Mouse (Mus musculus) kidney, postnatal 0 days (tissue): ENCODE measurements around the gene Comtd1. TPM values are rescaled to one million over a fixed set of nuclear protein-coding genes. Genes with fewer than 3 reads are reported as not detected.

Experiments used
- ATAC-seq: fragments of 200-750 bp; cut with Nextera tagmentation; replicated peaks from 2 replicates; pipeline ENCODE4 v1.8.0; 2017; ENCODE audit warnings: low read depth, moderate number of reproducible peaks, moderate TSS enrichment, moderate library complexity; ENCODE audit not compliant: low FRiP score
- DNase-seq: peaks from one replicate; pipeline ENCODE4 v3.0.0-alpha.2; 2016; ENCODE audit warnings: low spot score
- H3K27ac ChIP-seq: fragments of 300-500 bp; sonication (generic); 2 replicates; pipeline ENCODE4 v1.5.1; 2014; ENCODE audit warnings: mild to moderate bottlenecking
- H3K27me3 ChIP-seq: fragments of 300-500 bp; sonication (generic); 2 replicates; pipeline ENCODE4 v1.6.1; 2014; ENCODE audit warnings: low read length, mixed read lengths; ENCODE audit not compliant: insufficient read depth
- H3K36me3 ChIP-seq: fragments of 300-500 bp; sonication (generic); 2 replicates; pipeline ENCODE4 v1.6.1; 2014; ENCODE audit warnings: low read length, mixed read lengths; ENCODE audit not compliant: insufficient read depth
- H3K4me1 ChIP-seq: fragments of 300-500 bp; sonication (generic); replicated peaks from 2 replicates; pipeline ENCODE4 v1.6.1; 2014; ENCODE audit warnings: antibody characterized with exemption, low read length, mixed read lengths; ENCODE audit not compliant: insufficient read depth
- H3K4me2 ChIP-seq: fragments of 300-500 bp; sonication (generic); 2 replicates; pipeline ENCODE4 v1.6.1; 2014; ENCODE audit warnings: mild to moderate bottlenecking, low read length, moderate library complexity, mixed read lengths
- H3K4me3 ChIP-seq: fragments of 300-500 bp; sonication (generic); replicated peaks from 2 replicates; pipeline ENCODE4 v1.5.1; 2014; ENCODE audit warnings: low read depth, low read length
- H3K9ac ChIP-seq: fragments of 300-500 bp; sonication (generic); 2 replicates; pipeline ENCODE4 v1.6.1; 2014; ENCODE audit warnings: low read depth, low read length
- H3K9me3 ChIP-seq: fragments of 300-500 bp; sonication (generic); replicated peaks from 2 replicates; pipeline ENCODE4 v1.6.1; 2016; ENCODE audit warnings: low read length, inconsistent platforms, mixed read lengths
- CTCF ChIP-seq: IDR thresholded peaks from 2 replicates; pipeline ENCODE4 v1.5.1; 2016; ENCODE audit warnings: antibody characterized with exemption, low read depth, mild to moderate bottlenecking, moderate library complexity
- WGBS: fragments of 180-500 bp; shearing (Covaris S2); extraction: QIAGEN DNeasy Blood & Tissue Kit; methylation state at CpG from one replicate; pipeline ENCODE4 v1.1.7; 2014; 5-methylcytosine and 5-hydroxymethylcytosine counted together
- polyA plus RNA-seq: library from polyadenylated mRNA; unstranded; fragments of >200 nt; fragmentation: Nextera tagmentation; extraction: Ambion mirVana; gene quantifications from 2 replicates; pipeline ENCODE4 v1.2.1, GENCODE M21; 2015

The Comtd1 gene
- polyA plus RNA-seq, 1 experiment from 2014 or later: 36.7 TPM

DNA sequence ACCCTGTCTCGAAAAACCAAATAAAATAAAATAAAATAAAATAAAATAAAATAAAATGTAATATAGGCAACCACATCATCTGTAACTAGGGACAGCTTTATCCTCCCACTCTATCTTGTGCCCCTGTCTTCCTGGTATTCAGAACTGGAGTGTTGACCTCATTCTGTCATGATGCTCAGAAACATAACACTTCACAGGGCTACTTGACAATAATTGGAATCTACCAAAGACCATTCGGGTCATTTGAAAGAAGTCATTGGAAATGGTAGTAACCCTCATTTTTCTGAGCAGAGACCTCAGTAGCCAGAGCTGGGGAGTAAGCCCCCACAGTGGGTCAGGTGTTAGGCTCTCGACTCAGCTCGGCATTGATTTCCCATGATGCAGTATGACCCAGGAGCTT lies 34.2 kb downstream of the Comtd1 start:
- WGBS: 97% methylated on average over 4 of the region's 4 CpGs
- DNase-seq (no peak), ATAC-seq (no peak)
- Histone ChIP-seq H3K27ac (no peak overlapping the region), H3K27me3 (no peaks in the 10 kb centered on the region), H3K4me3 (no peak overlapping the region), H3K9me3 (no peaks in the 10 kb centered on the region), H3K9ac (no peak overlapping the region), H3K36me3 (no peaks in the 10 kb centered on the region), H3K4me1 (no peaks in the 10 kb centered on the region), H3K4me2 (no peak overlapping the region)
- no peak for TF ChIP-seq CTCF

DNA sequence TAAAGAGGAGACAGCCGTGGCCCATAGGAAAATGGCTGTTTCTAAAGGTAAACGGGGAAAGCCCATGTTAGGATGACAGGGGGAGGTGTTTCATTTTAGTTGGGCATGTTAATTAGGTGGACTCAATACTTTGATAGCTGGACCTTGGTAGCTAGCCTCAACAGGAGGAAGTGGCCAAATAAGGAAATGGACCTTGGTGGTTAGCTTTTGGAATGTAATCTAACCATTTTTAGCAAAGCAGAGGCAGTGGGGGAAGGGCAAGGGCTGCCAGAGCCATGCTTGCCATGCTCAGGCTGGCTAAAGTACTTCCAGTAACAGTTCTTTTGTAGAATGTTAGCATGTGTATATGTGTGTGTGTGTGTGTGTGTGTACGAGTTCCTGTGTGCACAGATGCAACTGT lies 34.9 kb downstream of the Comtd1 start:
- DNase-seq: no peak

DNA sequence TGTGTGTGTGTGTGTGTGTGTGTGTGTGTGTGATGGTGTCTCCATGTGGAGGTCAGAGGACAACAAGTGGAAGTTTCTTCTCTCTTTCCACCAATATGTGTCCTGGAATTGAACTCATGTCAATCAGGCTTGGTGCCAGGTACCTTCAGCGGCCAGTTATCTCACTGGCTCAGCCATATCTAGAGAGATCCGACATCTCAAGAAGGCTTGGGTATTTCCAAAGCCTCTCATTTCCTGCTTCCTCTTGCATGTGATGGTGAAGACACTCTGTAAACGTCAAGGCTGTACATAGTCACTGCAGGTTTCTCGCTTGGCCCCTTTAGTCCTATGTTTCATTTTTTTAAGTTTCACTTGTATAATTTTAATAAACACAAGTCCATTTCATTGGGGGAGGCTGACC lies 35.6 kb downstream of the Comtd1 start:
- TF ChIP-seq CTCF: no peak
- Histone ChIP-seq H3K4me1 (no peaks in the 10 kb centered on the region), H3K4me3 (no peak overlapping the region), H3K9ac (no peak overlapping the region), H3K27ac (no peak overlapping the region), H3K4me2 (no peak overlapping the region), H3K27me3 (no peaks in the 10 kb centered on the region), H3K9me3 (no peaks in the 10 kb centered on the region), H3K36me3 (no peaks in the 10 kb centered on the region)
- no peak for DNase-seq
- ATAC-seq: no peak
- WGBS: 76% methylated on average over 4 of the region's 4 CpGs

More for the DNA sequence above, 34.9 kb downstream of the Comtd1 start:
- Histone ChIP-seq H3K36me3 (no peaks in the 10 kb centered on the region), H3K4me2 (no peak overlapping the region), H3K9me3 (no peaks in the 10 kb centered on the region), H3K9ac (no peak overlapping the region), H3K27ac (no peak overlapping the region), H3K27me3 (no peaks in the 10 kb centered on the region), H3K4me3 (no peak overlapping the region), H3K4me1 (no peaks in the 10 kb centered on the region)
- ATAC-seq: no peak
- TF ChIP-seq CTCF: no peak
- 73% methylated on average over 3 of the region's 3 CpGs for WGBS

DNA sequence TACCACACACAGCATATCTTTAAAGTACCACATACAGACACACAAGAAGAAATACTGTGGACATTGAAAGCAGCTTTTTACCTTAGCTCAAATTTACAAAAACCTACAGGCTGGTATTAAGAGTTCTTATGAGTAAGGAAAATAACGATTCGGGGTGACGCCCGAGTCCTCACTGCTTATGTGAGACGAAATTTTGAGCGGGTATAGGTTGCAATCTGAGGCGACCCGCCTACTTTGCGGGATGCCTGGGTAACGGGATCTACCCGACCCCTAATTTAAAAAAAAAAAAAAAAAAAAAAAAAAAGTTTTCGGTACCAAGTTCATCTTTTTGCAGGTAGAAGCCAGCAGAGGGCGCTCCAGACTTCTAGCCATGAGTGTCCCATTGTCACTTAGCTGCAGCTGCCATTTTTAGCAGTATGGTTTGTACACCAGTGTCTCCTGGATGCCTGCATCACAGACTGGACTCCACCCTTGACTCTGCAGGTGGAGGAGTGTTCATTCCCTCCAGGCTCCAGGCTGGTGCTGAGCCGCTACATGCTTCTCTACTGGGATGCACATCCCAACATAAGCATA lies 36.1 kb downstream of the Comtd1 start:
- H3K36me3 ChIP-seq: no peaks in the 10 kb centered on the region
- H3K9me3 ChIP-seq: no peaks in the 10 kb centered on the region
- no peak overlapping the region for H3K4me2 ChIP-seq
- WGBS: 21% methylated on average over 14 of the region's 14 CpGs
- ATAC-seq (no peak), DNase-seq (peak; percentile 73)
- no peak overlapping the region for H3K27ac ChIP-seq
- H3K27me3 ChIP-seq: no peaks in the 10 kb centered on the region
- H3K4me1 ChIP-seq: no peaks in the 10 kb centered on the region
- no peak overlapping the region for H3K9ac ChIP-seq
- no peak overlapping the region for H3K4me3 ChIP-seq
- TF ChIP-seq CTCF: peak; percentile 73

DNA sequence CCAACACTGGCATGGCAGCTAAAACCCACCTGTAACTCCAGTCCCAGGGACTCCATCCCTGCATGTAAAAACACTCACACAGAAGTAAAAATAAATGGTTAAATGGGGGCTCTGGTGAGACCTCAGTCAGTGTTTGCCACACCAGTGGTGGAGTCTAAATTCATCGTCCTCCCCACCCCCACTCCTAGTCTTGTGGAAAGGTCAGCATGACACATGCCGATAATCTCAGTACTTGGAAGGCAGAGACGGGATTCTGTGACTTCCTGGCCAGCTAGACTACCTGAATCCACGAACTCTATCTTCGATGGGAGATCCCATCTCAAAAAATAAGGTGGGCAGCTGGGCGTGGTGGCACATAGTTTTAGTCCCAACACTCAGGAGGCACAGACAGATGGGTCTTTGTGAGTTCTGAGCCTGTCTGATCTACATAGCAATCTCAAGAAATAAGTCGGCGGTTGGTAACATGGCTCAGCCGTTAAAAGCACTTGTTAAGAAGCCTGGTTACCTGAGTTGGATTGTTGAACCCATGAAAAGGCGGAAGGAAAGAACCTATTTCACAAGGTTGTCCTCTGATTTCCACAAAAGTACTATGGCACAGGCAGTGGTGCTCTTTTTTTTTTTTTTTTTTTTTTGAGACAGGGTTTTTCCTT lies 36.9 kb downstream of the Comtd1 start:
- Histone ChIP-seq H3K4me3 (no peak overlapping the region), H3K9ac (no peak overlapping the region), H3K36me3 (no peaks in the 10 kb centered on the region), H3K4me2 (no peak overlapping the region), H3K27me3 (no peaks in the 10 kb centered on the region), H3K4me1 (no peaks in the 10 kb centered on the region), H3K27ac (no peak overlapping the region), H3K9me3 (no peaks in the 10 kb centered on the region)
- no peak for TF ChIP-seq CTCF
- DNase-seq (no peak), ATAC-seq (no peak)
- WGBS: 86% methylated on average over 10 of the region's 10 CpGs

DNA sequence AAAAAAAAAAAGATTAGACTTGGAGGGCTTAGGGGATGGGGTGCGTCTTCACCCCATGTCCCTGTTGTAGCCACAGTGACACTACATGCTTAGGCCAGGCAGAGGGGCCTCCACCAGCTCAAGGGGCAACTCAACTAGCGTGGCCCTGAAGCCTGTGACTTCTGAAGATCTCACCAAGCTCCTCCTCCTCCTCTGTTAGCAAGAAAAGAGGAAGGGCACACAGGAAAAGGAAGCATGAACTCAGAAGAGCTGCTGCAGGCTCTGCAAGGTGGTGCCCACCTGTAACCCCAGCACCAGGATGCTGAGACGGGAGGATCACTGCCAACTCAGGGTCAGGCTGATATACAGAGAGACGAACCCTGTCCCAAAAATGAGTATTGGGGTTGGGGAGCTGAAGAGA lies 37.5 kb downstream of the Comtd1 start:
- ATAC-seq: no peak
- H3K4me2 ChIP-seq: no peak overlapping the region
- TF ChIP-seq CTCF: no peak
- no peak overlapping the region for H3K27ac ChIP-seq
- no peaks in the 10 kb centered on the region for H3K36me3 ChIP-seq
- no peak overlapping the region for H3K9ac ChIP-seq
- 89% methylated on average over 4 of the region's 4 CpGs for WGBS
- H3K4me1 ChIP-seq: no peaks in the 10 kb centered on the region
- H3K27me3 ChIP-seq: no peaks in the 10 kb centered on the region
- no peaks in the 10 kb centered on the region for H3K9me3 ChIP-seq
- H3K4me3 ChIP-seq: no peak overlapping the region
- no peak for DNase-seq
